Mouse (Mus musculus) limb, embryonic 14.5 days (tissue): ENCODE results near the gene Med22. TPM values are rescaled to one million over a fixed set of nuclear protein-coding genes. Genes with fewer than 3 reads are reported as not detected.

Source experiments
- ATAC-seq: fragments of 200-750 bp; cut with Nextera tagmentation; 2 replicates; pipeline ENCODE4 v1.8.0; 2017; ENCODE audit warnings: low read depth, moderate number of reproducible peaks, moderate TSS enrichment; ENCODE audit not compliant: low FRiP score
- DNase-seq: peaks from one replicate; pipeline ENCODE4 v3.0.0-alpha.2; 2015; ENCODE audit warnings: low spot score
- H3K27ac ChIP-seq: fragments of 300-500 bp; sonication (generic); replicated peaks from 2 replicates; pipeline ENCODE4 v1.5.1; 2014; ENCODE audit warnings: low read depth, mild to moderate bottlenecking, low read length, moderate library complexity, mixed read lengths
- H3K27me3 ChIP-seq: fragments of 300-500 bp; sonication (generic); 2 replicates; pipeline ENCODE4 v1.6.1; 2014; ENCODE audit warnings: low read length, mixed read lengths; ENCODE audit not compliant: control insufficient read depth, insufficient read depth
- H3K36me3 ChIP-seq: fragments of 300-500 bp; sonication (generic); 2 replicates; pipeline ENCODE4 v1.6.1; 2014; ENCODE audit warnings: mild to moderate bottlenecking, low read length, moderate library complexity, mixed read lengths; ENCODE audit not compliant: control insufficient read depth, insufficient read depth
- H3K4me1 ChIP-seq: fragments of 300-500 bp; sonication (generic); 2 replicates; pipeline ENCODE4 v1.6.1; 2014; ENCODE audit warnings: antibody characterized with exemption, low read length, mixed read lengths; ENCODE audit not compliant: control insufficient read depth, insufficient read depth
- H3K4me2 ChIP-seq: fragments of 300-500 bp; sonication (generic); replicated peaks from 2 replicates; pipeline ENCODE4 v1.6.1; 2014; ENCODE audit warnings: low read depth, mild to moderate bottlenecking, low read length, moderate library complexity; ENCODE audit not compliant: severe bottlenecking
- H3K4me3 ChIP-seq: fragments of 300-500 bp; sonication (generic); replicated peaks from 2 replicates; pipeline ENCODE4 v1.5.1; 2014; ENCODE audit warnings: low read length
- H3K9ac ChIP-seq: fragments of 300-500 bp; sonication (generic); 2 replicates; pipeline ENCODE4 v1.6.1; 2014; ENCODE audit warnings: mild to moderate bottlenecking, low read depth, low read length, moderate library complexity; ENCODE audit not compliant: severe bottlenecking
- H3K9me3 ChIP-seq: fragments of 300-500 bp; sonication (generic); 2 replicates; pipeline ENCODE4 v1.6.1; 2016; ENCODE audit warnings: low read length; ENCODE audit not compliant: control insufficient read depth
- POLR2A ChIP-seq: fragments of 200-500 bp; IDR thresholded peaks from 2 replicates; pipeline ENCODE4 v1.8.0; 2012; ENCODE audit warnings: inconsistent platforms, mild to moderate bottlenecking, moderate library complexity, borderline replicate concordance; ENCODE audit not compliant: insufficient read depth, insufficient read length; ENCODE audit errors: extremely low read depth
- WGBS: fragments of 180-500 bp; shearing (Covaris S2); extraction: QIAGEN DNeasy Blood & Tissue Kit; methylation state at CpG from one replicate; pipeline ENCODE4 v1.1.7; 2014; 5-methylcytosine and 5-hydroxymethylcytosine counted together
- polyA plus RNA-seq, 2 experiments: library from polyadenylated mRNA; depleted of rRNA in 1 of 2; stranded (reverse) in 1 of 2; unstranded in 1 of 2; fragments of >200 nt; fragmentation: Nextera tagmentation in 1 of 2; extraction: Ambion mirVana in 1 of 2; gene quantifications; 2 replicates each; pipeline versions ENCODE4 v1.2.1 to v1.2.3; 2012 to 2014

Gene Med22
- polyA plus RNA-seq, 2 experiments, result 32.7 to 49.0 TPM

- no peak for TF ChIP-seq POLR2A
- H3K9ac ChIP-seq, result 0 out of 2 replicates have a peak overlapping the region, but pooled peaks have one; percentile 13
- peaks cover 26% of the 10 kb centered on the region for H3K4me1 ChIP-seq
- no peaks in the 10 kb centered on the region for H3K9me3 ChIP-seq
- 93% methylated on average over 6 of the region's 6 CpGs for WGBS
- no peak overlapping the region for H3K27ac ChIP-seq
- no peaks in the 10 kb centered on the region for H3K27me3 ChIP-seq
- ATAC-seq, result no peak
- H3K36me3 ChIP-seq, result peaks cover 88% of the 10 kb centered on the region
- H3K4me3 ChIP-seq, result no peak overlapping the region
- H3K4me2 ChIP-seq, result no peak overlapping the region
- no peak for DNase-seq
Observed at GRCm38 (mm10) chr2:26927745-26928476, 17.4 kb upstream of the Med22 start.

- Histone ChIP-seq H3K9me3 (no peaks in the 10 kb centered on the region), H3K4me3 (no peak overlapping the region), H3K36me3 (peaks cover 89% of the 10 kb centered on the region), H3K27me3 (no peaks in the 10 kb centered on the region), H3K9ac (no peak overlapping the region), H3K4me1 (peaks cover 9% of the 10 kb centered on the region), H3K27ac (no peak overlapping the region), H3K4me2 (no peak overlapping the region)
- 80% methylated on average over 9 of the region's 9 CpGs for WGBS
- ATAC-seq, result no peak
- no peak for TF ChIP-seq POLR2A
- no peak for DNase-seq
Observed at GRCm38 (mm10) chr2:26921784-26922183, 11.3 kb upstream of the Med22 start.

DNA sequence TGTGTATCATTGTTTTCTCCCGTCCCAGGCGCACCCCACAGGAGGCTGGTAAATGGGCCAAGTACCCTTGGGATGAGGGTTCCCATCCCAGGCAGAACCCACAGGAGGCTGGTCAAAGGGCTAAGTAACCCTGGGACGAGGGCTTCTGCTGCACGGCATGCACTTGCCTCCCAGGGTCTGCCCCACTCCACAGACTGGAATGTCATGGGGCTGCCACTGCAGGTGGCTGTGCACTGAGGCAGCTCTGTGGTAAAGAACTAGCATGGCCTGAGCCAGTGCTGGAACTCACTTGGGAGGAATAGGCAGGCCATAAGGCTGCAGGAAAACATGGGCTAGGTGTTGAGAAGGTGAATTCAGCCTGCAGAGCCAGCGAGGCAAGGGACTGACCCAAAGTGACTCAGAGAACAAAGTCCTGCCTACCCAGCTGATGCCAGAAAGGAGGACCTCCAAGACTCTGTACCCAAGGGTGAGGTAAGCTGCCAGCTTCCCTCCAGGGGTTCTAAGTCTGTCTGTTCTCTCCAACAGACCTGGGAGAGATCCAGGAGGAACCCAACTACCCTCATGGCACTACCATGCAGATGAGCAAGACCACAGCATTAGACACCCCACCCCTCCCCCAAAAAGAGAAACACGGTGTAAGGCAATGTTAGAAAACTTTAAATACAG, 9.8 kb upstream of the Med22 start:
- Histone ChIP-seq H3K9ac (no peak overlapping the region), H3K4me2 (no peak overlapping the region), H3K27ac (no peak overlapping the region), H3K36me3 (peaks cover 74% of the 10 kb centered on the region), H3K4me3 (no peak overlapping the region), H3K4me1 (peaks cover 15% of the 10 kb centered on the region), H3K27me3 (no peaks in the 10 kb centered on the region), H3K9me3 (no peaks in the 10 kb centered on the region)
- no peak for TF ChIP-seq POLR2A
- no peak for DNase-seq
- no peak for ATAC-seq
- 91% methylated on average over 6 of the region's 6 CpGs for WGBS

DNA sequence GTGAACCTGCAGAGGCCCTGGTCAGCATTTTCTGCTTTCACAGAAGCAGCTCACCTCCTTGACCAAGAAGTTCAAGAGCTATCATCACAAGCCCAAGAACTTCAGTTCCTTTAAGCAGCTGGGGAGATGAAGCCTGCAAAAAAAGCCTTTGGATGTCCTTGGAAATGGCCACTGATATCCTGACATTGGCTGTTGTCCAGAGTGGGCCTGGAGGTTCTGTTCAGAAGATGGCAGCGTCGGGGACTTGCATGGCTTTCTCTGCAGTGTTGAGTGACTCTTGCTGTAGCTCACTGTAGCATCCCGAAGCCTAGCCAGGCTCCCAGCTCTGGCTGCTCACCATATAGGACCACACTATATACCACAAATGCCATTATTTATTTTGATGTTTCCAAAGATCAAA, 9.2 kb upstream of the Med22 start:
- 97% methylated on average over 3 of the region's 3 CpGs for WGBS

GRCm38 (mm10) chr2:26916738-26917137, 6.3 kb upstream of the Med22 start:
- DNase-seq, result no peak
- Histone ChIP-seq H3K4me1 (peaks cover 26% of the 10 kb centered on the region), H3K4me3 (peak overlapping the region; percentile 62), H3K9ac (peak overlapping the region; percentile 68), H3K36me3 (peaks cover 66% of the 10 kb centered on the region), H3K27ac (no peak overlapping the region), H3K27me3 (no peaks in the 10 kb centered on the region), H3K4me2 (peak overlapping the region; percentile 97), H3K9me3 (no peaks in the 10 kb centered on the region)
- 3% methylated on average over 13 of the region's 13 CpGs for WGBS
- no peak for TF ChIP-seq POLR2A
- ATAC-seq, result no peak

More for the DNA sequence above, 9.2 kb upstream of the Med22 start:
- H3K4me1 ChIP-seq, result peaks cover 17% of the 10 kb centered on the region
- peaks cover 68% of the 10 kb centered on the region for H3K36me3 ChIP-seq
- no peak for TF ChIP-seq POLR2A
- H3K4me2 ChIP-seq, result no peak overlapping the region
- no peak for ATAC-seq
- H3K9ac ChIP-seq, result no peak overlapping the region
- H3K27ac ChIP-seq, result no peak overlapping the region
- H3K9me3 ChIP-seq, result no peaks in the 10 kb centered on the region
- H3K27me3 ChIP-seq, result no peaks in the 10 kb centered on the region
- no peak overlapping the region for H3K4me3 ChIP-seq
- DNase-seq, result no peak
